Mouse (Mus musculus) stomach, embryonic 16.5 days (tissue): ENCODE results near the gene Nav1. TPM values are rescaled to one million over a fixed set of nuclear protein-coding genes. Genes with fewer than 3 reads are reported as not detected.

Source experiments
- ATAC-seq: fragments of 200-750 bp; cut with Nextera tagmentation; 2 replicates; pipeline ENCODE4 v1.8.0; 2017; ENCODE audit warnings: moderate number of reproducible peaks, moderate TSS enrichment; ENCODE audit not compliant: insufficient read depth, low FRiP score
- H3K27ac ChIP-seq: fragments of 300-500 bp; sonication (generic); 2 replicates; pipeline ENCODE4 v1.5.1; 2014; ENCODE audit warnings: low read length
- H3K27me3 ChIP-seq: fragments of 300-500 bp; sonication (generic); 2 replicates; pipeline ENCODE4 v1.6.1; 2014; ENCODE audit warnings: low read length, control low read depth, mixed read lengths; ENCODE audit not compliant: control insufficient read depth, insufficient read depth
- H3K36me3 ChIP-seq: fragments of 300-500 bp; sonication (generic); 2 replicates; pipeline ENCODE4 v1.6.1; 2014; ENCODE audit warnings: low read length; ENCODE audit not compliant: control insufficient read depth, insufficient read depth
- H3K4me1 ChIP-seq: fragments of 300-500 bp; sonication (generic); 2 replicates; pipeline ENCODE4 v1.6.1; 2014; ENCODE audit warnings: low read length, control low read depth, mixed read lengths; ENCODE audit not compliant: control insufficient read depth, insufficient read depth
- H3K4me2 ChIP-seq: fragments of 300-500 bp; sonication (generic); 2 replicates; pipeline ENCODE4 v1.6.1; 2014; ENCODE audit warnings: low read depth, low read length, mixed read lengths
- H3K4me3 ChIP-seq: fragments of 300-500 bp; sonication (generic); replicated peaks from 2 replicates; pipeline ENCODE4 v1.5.1; 2014; ENCODE audit warnings: mild to moderate bottlenecking, low read length
- H3K9ac ChIP-seq: fragments of 300-500 bp; sonication (generic); 2 replicates; pipeline ENCODE4 v1.6.1; 2014; ENCODE audit warnings: low read length
- H3K9me3 ChIP-seq: fragments of 300-500 bp; sonication (generic); replicated peaks from 2 replicates; pipeline ENCODE4 v1.6.1; 2016; ENCODE audit warnings: low read length, control low read depth; ENCODE audit not compliant: control insufficient read depth
- WGBS: fragments of 180-500 bp; shearing (Covaris S2); extraction: QIAGEN DNeasy Blood & Tissue Kit; methylation state at CpG from one replicate; pipeline ENCODE4 v1.1.7; 2014; 5-methylcytosine and 5-hydroxymethylcytosine counted together
- polyA plus RNA-seq: library from polyadenylated mRNA; unstranded; fragments of >200 nt; fragmentation: Nextera tagmentation; extraction: Ambion mirVana; gene quantifications from 2 replicates; pipeline ENCODE4 v1.2.1, GENCODE M21; 2015

The Nav1 gene
- polyA plus RNA-seq, 1 experiment from 2014 or later, result 11.2 TPM

DNA sequence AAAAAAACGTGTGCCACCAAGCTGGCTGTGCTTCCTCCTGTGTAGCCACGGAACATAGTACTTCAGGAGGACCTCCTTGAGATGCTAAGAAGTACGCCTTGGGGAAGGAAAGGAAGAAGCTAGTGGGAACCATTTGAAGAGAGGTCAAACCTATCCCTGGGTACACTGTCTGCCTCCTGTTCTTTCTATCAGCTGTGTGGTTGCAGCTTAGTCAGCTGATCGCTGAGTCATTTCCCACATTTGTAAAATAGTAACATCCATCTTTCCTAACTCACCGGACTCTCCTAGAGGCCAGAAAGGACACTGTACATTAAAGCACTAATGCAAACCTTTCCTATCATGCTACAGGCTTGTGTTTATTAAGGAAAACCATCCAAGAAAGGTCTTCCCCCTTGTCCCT is 135.4 kb downstream of the Nav1 start:
- Histone ChIP-seq H3K36me3 (no peaks in the 10 kb centered on the region), H3K27me3 (no peaks in the 10 kb centered on the region)
- WGBS, result 77% methylated on average over 5 of the region's 5 CpGs

DNA sequence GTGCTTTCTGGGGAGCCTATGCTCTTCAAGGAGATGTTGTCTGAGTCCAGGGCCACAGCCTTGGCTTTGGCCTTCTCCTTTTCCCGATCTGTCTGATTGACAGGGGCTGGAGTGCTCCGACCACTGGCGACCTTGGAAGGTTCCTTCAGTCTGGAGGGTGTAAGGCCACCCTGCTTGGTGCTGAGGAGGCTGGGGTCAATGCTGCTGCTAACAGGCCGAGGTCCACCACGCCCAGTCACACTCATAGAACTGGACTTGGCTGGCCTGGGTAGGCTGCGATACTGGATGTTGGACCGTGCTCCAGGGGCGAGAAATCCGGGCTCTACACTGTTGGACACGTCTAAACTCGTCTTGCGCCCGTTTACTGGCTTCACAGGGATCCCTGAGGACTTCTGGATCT is 136.5 kb downstream of the Nav1 start:
- peaks cover 2% of the 10 kb centered on the region; the same call in 1 of the 2 replicates for H3K36me3 ChIP-seq
- H3K27me3 ChIP-seq, result no peaks in the 10 kb centered on the region
- ATAC-seq, result no peak
- 89% methylated on average over 13 of the region's 13 CpGs for WGBS
- no peak overlapping the region for H3K9ac ChIP-seq
- no peaks in the 10 kb centered on the region for H3K9me3 ChIP-seq
- H3K27ac ChIP-seq, result no peak overlapping the region
- H3K4me3 ChIP-seq, result no peak overlapping the region
- no peak overlapping the region for H3K4me2 ChIP-seq
- H3K4me1 ChIP-seq, result peaks cover 9% of the 10 kb centered on the region; the same call in 1 of the 2 replicates

More for the DNA sequence above, 135.4 kb downstream of the Nav1 start:
- Histone ChIP-seq H3K4me2 (no peak overlapping the region), H3K4me3 (no peak overlapping the region), H3K9me3 (no peaks in the 10 kb centered on the region), H3K4me1 (peaks cover 11% of the 10 kb centered on the region; the same call in 1 of the 2 replicates), H3K27ac (no peak overlapping the region), H3K9ac (no peak overlapping the region)
- ATAC-seq, result no peak

DNA sequence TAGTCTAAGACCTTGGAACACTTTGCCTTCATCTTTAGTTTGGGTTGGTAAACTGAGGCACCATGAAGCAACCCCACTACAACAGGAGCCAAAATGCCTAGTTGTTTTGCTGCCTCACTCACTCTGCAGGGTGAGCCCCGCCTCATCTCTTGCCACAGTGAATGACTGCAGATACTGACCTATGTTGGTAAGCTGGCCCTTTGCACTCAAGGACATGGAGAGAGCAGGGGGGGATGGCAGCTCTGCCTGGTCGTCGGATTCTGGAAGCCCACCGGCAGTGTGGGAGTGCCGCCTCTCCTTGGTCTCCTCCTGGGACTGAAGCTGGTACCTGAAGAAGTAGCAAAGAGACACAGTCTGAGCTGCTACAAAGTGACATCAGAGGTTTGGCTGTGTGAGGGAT is 139.6 kb downstream of the Nav1 start:
- Histone ChIP-seq H3K4me3 (no peak overlapping the region), H3K27ac (no peak overlapping the region), H3K36me3 (peaks cover 4% of the 10 kb centered on the region), H3K4me1 (peaks cover 7% of the 10 kb centered on the region; the same call in 1 of the 2 replicates), H3K9me3 (no peaks in the 10 kb centered on the region), H3K4me2 (no peak overlapping the region), H3K27me3 (no peaks in the 10 kb centered on the region), H3K9ac (no peak overlapping the region)
- WGBS, result 92% methylated on average over 5 of the region's 5 CpGs
- no peak for ATAC-seq

DNA sequence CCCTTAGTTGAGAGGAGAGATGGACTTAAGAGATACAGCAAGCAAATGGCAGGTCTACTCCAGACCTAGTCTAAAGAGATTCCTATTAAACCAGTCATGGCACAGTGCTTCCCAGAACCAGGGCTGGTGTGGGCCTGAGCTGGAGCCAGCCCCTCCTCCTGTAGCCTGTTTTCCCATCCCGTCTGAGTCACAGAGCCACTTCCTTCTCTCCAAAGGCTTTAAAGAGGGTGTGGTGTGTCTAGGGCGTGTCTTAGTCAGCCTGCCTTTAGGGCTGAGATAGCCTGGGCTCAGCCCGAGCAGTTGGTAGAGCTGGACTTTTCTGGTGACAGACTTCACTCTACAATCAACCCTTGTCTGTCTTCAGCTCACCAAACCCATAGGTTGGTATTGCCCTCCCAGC is 140.2 kb downstream of the Nav1 start:
- H3K4me2 ChIP-seq, result no peak overlapping the region
- WGBS, result 64% methylated on average over 3 of the region's 3 CpGs

DNA sequence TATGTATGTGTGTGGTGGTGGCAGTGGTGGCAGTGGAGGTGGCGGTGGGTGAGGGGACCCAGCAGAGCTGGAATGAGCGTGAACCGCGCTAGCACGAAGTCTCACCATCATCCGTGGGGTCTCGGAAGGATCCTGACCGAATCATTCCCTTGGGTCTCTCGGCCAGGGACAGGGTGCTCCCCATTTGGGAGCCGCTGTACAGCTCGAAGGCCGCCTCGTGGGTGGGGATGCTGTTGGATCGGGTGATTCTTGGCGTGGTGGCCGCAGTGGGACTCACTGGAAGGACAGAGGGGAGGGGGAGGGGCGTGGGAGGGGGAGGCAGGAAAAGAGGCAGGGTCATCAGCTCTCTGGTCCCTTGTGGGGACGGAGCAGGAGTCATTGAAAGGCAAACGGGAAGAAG is 141.4 kb downstream of the Nav1 start:
- Histone ChIP-seq H3K9ac (no peak overlapping the region), H3K9me3 (no peaks in the 10 kb centered on the region), H3K27ac (no peak overlapping the region), H3K4me1 (peaks cover 13% of the 10 kb centered on the region; the same call in 1 of the 2 replicates), H3K36me3 (peaks cover 4% of the 10 kb centered on the region), H3K4me2 (no peak overlapping the region), H3K27me3 (no peaks in the 10 kb centered on the region), H3K4me3 (no peak overlapping the region)
- WGBS, result 89% methylated on average over 19 of the region's 19 CpGs
- ATAC-seq, result no peak

More for the DNA sequence above, 140.2 kb downstream of the Nav1 start:
- Histone ChIP-seq H3K27me3 (no peaks in the 10 kb centered on the region), H3K9ac (no peak overlapping the region), H3K4me3 (no peak overlapping the region), H3K36me3 (peaks cover 4% of the 10 kb centered on the region), H3K4me1 (peaks cover 8% of the 10 kb centered on the region; the same call in 1 of the 2 replicates), H3K27ac (no peak overlapping the region), H3K9me3 (no peaks in the 10 kb centered on the region)
- ATAC-seq, result peak; percentile 21; the same call in 1 of the 2 replicates

DNA sequence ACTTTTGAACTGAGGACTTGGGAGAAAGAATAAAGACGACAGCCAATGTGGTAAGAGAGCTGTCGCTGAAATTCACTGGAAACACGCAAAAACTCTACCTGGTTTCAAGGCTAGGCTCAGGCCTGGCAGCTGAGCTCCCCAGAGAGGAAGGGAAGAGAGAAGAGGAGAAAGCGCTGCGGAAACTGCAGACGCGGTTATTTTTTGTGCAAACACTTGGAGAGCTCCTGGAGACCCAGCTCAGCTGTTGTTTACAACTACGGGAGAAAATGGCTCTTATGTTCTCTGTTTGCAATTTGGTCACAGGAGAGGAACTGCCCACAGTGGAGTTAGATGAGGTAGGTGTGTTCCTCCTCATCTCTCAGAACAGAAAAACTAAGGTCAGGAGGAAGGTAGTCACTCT is 144.4 kb downstream of the Nav1 start:
- no peaks in the 10 kb centered on the region for H3K27me3 ChIP-seq
- H3K27ac ChIP-seq, result peak overlapping the region; percentile 79
- peaks cover 13% of the 10 kb centered on the region; the same call in 1 of the 2 replicates for H3K4me1 ChIP-seq
- peaks cover 11% of the 10 kb centered on the region for H3K36me3 ChIP-seq
- peak overlapping the region; percentile 36; the same call in 1 of the 2 replicates for H3K9ac ChIP-seq
- no peaks in the 10 kb centered on the region for H3K9me3 ChIP-seq
- no peak for ATAC-seq
- WGBS, result 47% methylated on average over 8 of the region's 8 CpGs
- H3K4me2 ChIP-seq, result no peak overlapping the region
- H3K4me3 ChIP-seq, result no peak overlapping the region

DNA sequence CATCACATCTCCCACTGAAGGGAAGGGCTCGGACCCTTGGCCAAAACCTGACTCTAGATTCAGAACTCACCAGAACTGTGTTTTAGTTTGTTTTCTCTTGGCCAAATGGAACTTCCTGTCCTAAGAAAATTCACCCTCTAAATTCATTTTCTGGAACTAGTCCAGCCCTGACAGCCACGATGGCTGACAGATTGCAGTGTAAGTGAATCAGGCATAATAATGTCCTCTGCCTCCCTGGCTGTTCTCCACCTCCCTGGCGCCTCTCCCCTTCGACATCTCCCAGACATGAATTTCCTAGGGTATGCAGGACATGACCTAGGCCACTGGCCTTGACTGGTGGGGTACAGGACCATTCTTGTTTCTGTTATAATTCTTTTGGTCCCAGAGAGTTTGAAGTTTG is 144.8 kb downstream of the Nav1 start:
- Histone ChIP-seq H3K27me3 (no peaks in the 10 kb centered on the region), H3K9me3 (no peaks in the 10 kb centered on the region), H3K36me3 (peaks cover 11% of the 10 kb centered on the region), H3K27ac (peak overlapping the region; percentile 79), H3K4me1 (peaks cover 13% of the 10 kb centered on the region; the same call in 1 of the 2 replicates), H3K4me2 (no peak overlapping the region), H3K9ac (no peak overlapping the region; the same call in 1 of the 2 replicates), H3K4me3 (no peak overlapping the region)
- WGBS, result 45% methylated on average over 4 of the region's 4 CpGs
- no peak for ATAC-seq

DNA sequence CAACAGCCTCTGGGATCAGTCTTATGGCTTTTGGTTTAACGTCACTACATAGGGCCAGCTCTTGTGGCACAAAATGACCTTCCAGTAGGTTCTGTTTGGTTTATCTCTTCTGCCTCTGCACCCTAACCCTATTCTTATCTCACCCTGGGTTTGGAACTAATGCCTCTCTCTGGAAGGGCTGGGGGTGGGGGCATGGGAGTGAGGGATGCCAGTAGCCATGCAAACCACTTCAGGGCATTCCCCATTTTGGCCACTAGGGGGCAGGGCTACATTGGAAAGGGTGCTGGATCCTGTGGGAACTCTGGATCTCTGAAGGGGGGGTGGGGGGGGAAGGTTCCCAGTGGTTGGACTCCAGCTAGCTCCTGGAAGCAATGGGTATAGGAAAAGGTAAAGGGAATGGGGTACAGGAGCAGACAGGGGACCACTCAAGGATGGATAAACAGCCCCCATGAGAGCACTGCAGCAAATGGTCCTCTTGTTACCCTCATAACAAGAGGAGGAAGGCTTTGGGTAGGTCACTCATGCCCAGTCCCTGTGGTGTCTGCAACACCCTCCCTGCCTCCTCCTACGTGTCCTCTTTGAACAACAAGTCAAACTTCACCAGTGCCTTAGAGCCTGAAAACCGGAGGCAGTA is 145.9 kb downstream of the Nav1 start:
- ATAC-seq, result no peak; the same call in 1 of the 2 replicates
- H3K36me3 ChIP-seq, result peaks cover 14% of the 10 kb centered on the region

DNA sequence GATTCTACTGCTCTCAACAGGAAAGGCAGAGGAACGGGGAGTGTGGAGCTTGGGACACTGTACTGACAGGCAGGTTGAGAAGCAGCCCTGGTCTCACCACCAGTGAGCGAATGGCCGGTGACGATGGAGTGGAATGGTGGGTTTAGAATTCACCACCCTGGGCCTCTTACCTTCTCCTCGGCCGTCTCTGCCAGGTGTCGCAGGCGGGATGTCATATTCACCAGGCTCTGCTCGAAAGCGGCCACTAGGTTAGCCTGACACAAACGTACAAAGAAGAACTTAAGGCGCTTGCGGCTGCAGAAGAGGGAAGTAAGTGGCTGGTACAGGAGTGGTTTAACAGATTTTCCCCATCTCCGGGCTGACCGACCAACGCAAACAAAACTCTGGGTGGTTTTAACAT is 146.6 kb downstream of the Nav1 start:
- ATAC-seq, result no peak
- H3K27ac ChIP-seq, result no peak overlapping the region
- H3K36me3 ChIP-seq, result peaks cover 12% of the 10 kb centered on the region

More for the DNA sequence above, 145.9 kb downstream of the Nav1 start:
- Histone ChIP-seq H3K4me1 (peaks cover 13% of the 10 kb centered on the region; the same call in 1 of the 2 replicates), H3K9me3 (no peaks in the 10 kb centered on the region), H3K27ac (0 out of 2 replicates have a peak overlapping the region, but pooled peaks have one; percentile 47), H3K4me3 (no peak overlapping the region), H3K4me2 (no peak overlapping the region), H3K27me3 (no peaks in the 10 kb centered on the region), H3K9ac (no peak overlapping the region)
- 85% methylated on average over 3 of the region's 3 CpGs for WGBS

More for the DNA sequence above, 146.6 kb downstream of the Nav1 start:
- H3K9me3 ChIP-seq, result no peaks in the 10 kb centered on the region
- H3K27me3 ChIP-seq, result no peaks in the 10 kb centered on the region
- H3K9ac ChIP-seq, result no peak overlapping the region
- 93% methylated on average over 16 of the region's 16 CpGs for WGBS
- no peak overlapping the region for H3K4me3 ChIP-seq
- no peak overlapping the region for H3K4me2 ChIP-seq
- H3K4me1 ChIP-seq, result peaks cover 13% of the 10 kb centered on the region; the same call in 1 of the 2 replicates
